Mouse (Mus musculus) E14TG2a.4 (cell line): ENCODE data around the gene Hdac11.

Experiments used
- CTCF ChIP-seq: conservative IDR thresholded peaks from 2 replicates; pipeline ENCODE4 v1.5.1; 2014; ENCODE audit warnings: low read length
- NANOG ChIP-seq: IDR thresholded peaks from 2 replicates; pipeline ENCODE4 v1.6.1; 2014; ENCODE audit warnings: borderline replicate concordance, low read length, mixed read lengths
- POU5F1 ChIP-seq: IDR thresholded peaks from 2 replicates; pipeline ENCODE4 v1.6.1; 2014; ENCODE audit warnings: low read length, borderline replicate concordance

GRCm38 (mm10) chr6:91125228-91125585, 31.3 kb upstream of the Hdac11 start:
- TF ChIP-seq CTCF = no peak
- TF ChIP-seq POU5F1 = no peak
- TF ChIP-seq NANOG = no peak
